Mouse (Mus musculus) ovary, postnatal 14 days (tissue): ENCODE data around the gene A730015C16Rik.

Experiments used
- DNase-seq: peaks from one replicate; pipeline ENCODE4 v3.0.0; 2022; ENCODE audit warnings: low spot score

A730015C16Rik gene

GRCm38 (mm10) chr4:108848505-108848848, at the start of gene A730015C16Rik:
TSS of gene A730015C16Rik (minus strand) at chr4:108848619.
- DNase-seq: no peak

GRCm38 (mm10) chr4:108890876-108891275, 42.5 kb upstream of the A730015C16Rik start:
- DNase-seq: no peak

DNA sequence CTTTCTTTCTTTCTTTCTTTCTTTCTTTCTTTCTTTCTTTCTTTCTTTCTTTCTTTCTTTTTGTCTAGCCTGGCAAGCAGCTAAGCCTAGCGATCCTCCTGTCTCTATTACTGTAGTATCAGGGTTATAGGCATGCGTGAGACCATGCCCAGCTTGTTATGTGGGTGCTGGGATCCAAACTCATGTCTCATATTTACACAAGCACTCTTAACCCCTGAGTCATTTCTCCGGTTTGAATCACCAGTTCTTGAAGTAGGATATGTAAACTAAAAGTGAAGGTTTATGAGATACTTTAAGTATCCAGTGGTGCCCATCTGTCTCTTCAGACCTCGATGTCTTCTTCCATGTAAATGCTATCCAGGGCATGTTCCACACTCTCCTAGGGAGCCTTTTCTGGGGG, 39.0 kb upstream of the A730015C16Rik start:
- DNase-seq: no peak

GRCm38 (mm10) chr4:108883815-108884214, 35.4 kb upstream of the A730015C16Rik start:
- DNase-seq: no peak

- DNase-seq: peak; percentile 18
Observed at GRCm38 (mm10) chr4:108878963-108879822, 30.8 kb upstream of the A730015C16Rik start, which contains the start of gene Rab3b. TSS of gene Rab3b (plus strand) at chr4:108879063.

- no peak for DNase-seq
Observed at GRCm38 (mm10) chr4:108877901-108878300, 29.5 kb upstream of the A730015C16Rik start.

GRCm38 (mm10) chr4:108873746-108874145, 25.3 kb upstream of the A730015C16Rik start:
- DNase-seq: no peak

DNA sequence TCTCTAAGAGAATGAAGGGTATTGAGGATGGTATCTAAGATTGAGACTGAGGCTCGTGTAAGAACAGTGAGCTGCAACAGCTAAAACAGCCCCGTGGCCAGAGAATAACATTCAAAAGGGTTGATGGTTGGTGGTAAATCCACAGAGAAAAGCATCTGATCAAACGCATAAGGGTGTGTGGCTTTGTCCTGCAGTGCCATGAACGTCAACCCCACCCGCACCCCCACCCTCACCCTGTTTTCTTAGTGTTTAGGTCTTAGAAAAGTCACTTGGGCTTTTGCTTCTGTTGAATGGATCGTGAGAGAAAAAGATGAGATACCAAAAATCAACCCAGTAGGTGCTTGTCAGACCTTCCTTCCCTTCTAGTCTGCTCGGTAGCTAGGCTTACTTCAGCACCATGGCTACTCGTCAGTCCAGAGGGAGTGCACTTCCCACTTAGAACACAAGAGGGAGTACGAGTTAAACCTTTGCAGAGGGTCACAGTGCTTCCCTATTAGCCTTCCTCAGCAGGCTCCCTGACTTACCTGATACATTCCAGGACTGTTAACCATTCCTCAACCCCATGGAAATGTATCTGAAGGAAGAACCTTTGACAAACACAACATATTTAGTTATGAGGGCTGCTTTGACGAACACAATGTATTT, 21.4 kb upstream of the A730015C16Rik start:
- peak; percentile 88 for DNase-seq

- no peak for DNase-seq
Observed at GRCm38 (mm10) chr4:108866806-108867205, 18.4 kb upstream of the A730015C16Rik start.

GRCm38 (mm10) chr4:108847715-108848504, 509 bp downstream of the A730015C16Rik start, which contains the start of gene Kti12:
TSS of gene Kti12 (plus strand) at chr4:108847785.
- peak; percentile 67 for DNase-seq

DNA sequence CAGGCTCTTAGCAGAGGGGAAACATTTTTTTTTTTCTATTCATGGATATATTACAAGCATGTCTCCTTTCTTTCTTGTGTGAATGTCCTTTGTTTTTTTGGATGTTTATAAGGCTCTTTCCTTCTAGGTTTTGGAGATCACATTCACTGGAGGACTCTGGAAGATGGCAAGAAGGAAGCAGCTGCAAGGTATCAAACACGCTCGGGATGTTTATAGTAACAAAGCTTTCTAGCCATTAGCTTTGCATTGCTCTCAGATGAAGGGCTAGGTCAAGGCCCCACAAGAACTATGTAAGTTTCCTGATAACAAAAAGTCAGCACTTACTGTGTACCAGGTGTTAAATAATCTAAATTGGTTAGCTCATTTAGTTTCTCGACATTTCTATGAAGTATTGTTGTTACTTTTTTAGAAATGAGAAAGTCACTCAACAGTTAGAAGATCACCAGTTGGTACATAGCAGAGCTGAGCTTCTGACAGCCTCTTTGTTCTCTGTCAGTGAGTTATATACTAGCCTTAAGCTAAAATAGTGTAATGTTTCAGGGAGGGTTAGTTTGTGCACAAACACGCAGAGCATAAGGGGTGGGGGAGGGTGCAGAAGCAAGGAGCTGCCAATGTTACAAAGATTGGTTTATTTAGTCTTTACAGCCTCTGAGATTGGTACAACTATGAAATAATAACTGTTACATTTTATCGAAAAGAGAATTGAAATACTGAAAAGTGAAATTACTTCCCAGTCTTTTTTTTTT, 2.4 kb downstream of the A730015C16Rik start:
- DNase-seq: no peak

GRCm38 (mm10) chr4:108843336-108843735, 5.1 kb downstream of the A730015C16Rik start:
- no peak for DNase-seq

- DNase-seq: no peak
Observed at GRCm38 (mm10) chr4:108841920-108842578, 6.4 kb downstream of the A730015C16Rik start.

DNA sequence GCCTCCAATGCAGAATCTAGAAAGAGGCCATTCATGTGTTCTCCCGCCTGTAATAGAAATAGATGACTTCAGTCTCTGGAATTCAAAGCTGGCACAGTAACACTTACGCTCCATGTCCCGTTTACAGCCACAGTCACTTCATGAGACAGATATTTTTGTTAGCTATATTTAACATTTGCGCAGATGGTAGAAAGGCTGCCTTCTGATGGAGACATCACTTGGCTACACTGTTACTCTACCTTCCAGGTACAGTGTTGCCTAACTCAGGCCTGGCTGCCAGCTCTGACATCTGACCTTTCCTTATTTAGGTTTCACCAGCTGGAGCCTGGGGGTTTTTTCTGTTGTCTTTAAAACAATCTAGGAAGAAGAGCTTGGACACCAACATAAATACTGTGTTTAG, 10.4 kb downstream of the A730015C16Rik start:
- no peak for DNase-seq

- no peak for DNase-seq
Observed at GRCm38 (mm10) chr4:108835496-108835895, 12.9 kb downstream of the A730015C16Rik start.

DNA sequence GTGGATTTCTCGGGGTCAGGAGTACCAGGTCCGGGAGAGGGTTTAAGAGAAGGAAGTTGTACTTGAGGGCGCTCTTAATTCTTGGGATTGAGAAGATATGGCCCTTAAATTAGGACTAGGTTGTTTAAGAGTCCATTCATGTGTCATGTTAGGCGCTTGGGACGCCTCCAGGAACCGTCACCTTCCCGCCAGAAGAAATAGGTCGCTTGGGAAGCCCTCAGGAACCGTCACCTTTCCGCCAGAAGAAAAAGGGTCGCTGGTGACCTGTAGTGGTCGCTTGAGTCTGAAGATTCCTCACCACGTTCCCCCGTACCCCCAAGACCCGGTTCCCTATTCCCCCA, 13.5 kb downstream of the A730015C16Rik start:
- no peak for DNase-seq

DNA sequence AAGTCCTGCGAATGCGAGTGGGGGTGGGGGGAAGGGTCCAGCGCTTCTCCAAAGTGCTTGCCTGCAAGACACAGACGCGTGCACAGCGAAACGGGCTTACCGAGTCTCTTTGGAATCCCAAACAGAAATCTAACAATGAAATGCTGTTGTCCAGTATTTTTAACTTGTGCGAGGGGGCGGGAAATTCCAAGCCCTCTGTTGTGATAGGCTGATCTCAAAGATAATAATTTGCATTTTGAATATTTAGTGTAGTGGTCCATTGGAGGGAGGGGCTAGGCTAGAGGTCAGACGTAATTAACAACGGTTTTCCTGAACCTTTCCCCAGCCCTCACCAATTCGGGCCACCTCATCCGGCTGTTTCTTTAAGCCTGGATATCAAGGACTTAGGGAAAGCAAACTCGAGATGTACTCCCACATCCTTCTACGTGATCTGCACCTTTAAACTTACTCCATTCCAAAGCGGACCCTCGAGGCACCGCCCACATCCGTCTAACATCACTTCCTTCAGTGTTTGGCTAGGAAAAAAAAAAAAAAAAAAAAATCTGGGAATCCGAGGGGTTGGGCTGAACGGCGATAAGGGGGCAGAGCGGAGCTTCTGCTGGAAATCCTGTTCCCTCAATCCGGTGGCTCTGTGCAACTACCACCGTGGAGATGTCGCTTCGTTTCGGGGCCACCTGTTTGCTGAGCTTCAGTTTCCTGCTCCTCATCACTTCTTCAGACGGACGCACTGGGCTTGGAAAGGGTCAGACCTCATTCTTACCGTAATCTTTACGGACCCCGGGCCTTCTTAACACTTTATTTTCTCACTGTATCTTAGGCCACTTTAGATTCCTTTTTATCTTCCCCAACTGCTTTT, 14.1 kb downstream of the A730015C16Rik start, which contains the start of gene Txndc12:
Gene Txndc12, plus strand, starts transcription at position 487 of the 856 bp plus-strand sequence.
- DNase-seq: peak; percentile 52

DNA sequence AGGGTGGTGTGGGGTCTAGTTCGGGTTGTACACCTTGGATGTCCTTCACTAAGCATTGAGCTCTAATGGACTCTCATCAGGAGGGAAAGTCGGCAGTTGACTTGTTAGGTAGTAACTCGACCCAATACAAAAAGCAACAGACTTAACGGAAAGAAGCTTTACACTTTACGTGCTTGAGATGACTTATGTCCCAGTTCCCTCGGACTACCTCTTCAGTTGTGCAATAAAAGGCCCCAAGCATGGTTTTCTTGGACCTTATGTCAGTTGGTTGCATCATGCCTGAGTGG, 14.6 kb downstream of the A730015C16Rik start:
- DNase-seq: no peak

DNA sequence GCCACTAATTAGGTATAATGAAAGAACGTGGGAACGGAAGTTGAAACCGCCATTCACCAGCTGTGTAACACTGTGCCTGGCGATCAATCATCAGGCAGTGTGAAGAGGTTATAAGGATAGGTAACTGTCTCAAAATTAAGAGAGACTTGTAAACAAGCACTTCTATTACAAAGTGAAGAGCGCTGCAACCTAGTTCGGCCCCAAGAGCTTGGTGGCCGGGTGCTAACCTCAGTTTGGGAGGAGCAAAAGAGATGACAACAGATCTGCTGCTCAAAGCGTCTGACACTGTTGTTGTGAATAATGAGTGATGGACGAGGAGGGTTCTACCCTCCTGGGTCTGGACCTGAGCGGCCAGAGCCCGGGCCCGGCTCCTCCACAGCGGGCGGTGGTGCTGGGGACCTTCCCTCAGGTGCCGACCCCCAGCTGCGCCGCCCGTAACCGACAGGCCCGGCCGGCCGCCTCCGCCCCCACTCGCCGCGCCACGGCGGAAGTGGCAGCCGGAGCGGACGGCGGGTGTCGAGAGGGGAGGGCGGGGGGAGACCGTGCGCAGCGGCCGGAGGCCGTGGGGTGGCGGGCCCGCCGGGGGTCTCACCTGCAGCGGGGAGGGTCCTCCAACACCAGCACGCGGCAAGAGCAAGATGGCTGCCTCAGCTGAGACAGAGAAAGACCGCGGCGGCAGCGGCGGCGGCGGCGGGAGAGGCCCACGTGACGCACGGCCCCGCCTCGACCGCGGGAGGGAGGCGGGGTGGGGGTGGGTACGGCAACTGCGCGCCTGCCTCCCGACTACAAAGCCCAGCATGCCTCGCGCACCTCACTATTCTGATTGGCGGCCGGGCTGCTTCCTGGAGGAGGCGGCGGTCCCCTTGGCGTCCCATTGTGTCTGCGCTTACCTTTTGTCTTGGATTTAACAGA, 15.2 kb downstream of the A730015C16Rik start, which contains the start of gene Btf3l4:
Gene Btf3l4, minus strand, starts transcription at position 699 of the 912 bp plus-strand sequence.
- DNase-seq: peak; percentile 79
